ENCODE assay signal across 34 mouse cellular contexts in the genomic region with DNA sequence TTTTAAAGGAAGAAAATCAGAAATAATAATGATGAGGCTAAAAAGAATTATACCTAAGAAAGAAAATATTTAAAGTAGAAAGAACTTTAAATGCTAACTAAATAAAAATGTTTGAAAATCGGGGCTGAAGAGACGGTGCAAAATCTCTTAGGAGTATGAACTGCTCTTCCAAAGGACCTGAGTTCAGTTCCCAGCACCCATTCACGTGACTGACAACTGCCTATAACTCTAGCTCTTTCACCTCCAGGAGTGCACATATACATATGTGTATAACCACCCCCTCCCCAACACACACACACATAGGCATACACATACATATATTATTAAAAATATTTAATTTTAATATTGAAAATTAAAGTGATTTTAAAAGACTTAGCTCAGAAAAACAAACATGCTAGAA.
"Had no signal": no experiment of that assay in that cellular context is flagged by ENCODE, and none has a peak within 500 bp of the region (broad histone marks: within the 10 kb centered on the region; RNA-seq: fewer than 3 reads in every experiment).

No protein-coding gene starts in this region.

- DNase-seq: heart, postnatal 10 days; heart, postnatal 14 days; heart, postnatal 36 days; heart, postnatal 4 days; kidney, adult 11 months; kidney, adult 18-20 months; kidney, adult 2 months; kidney, adult 8-10 months; kidney, adult 9 months; kidney, postnatal 10 days; kidney, postnatal 14 days; kidney, postnatal 25 days; kidney, postnatal 36 days; kidney, postnatal 4 days; layer of hippocampus, adult 9-11 months; layer of hippocampus, postnatal 36 days had no signal

- H3K9me3 ChIP-seq: heart, embryonic 12.5 days; heart, embryonic 13.5 days; heart, embryonic 15.5 days; hindbrain, embryonic 10.5 days; hindbrain, embryonic 12.5 days; hindbrain, embryonic 13.5 days; hindbrain, embryonic 15.5 days; intestine, embryonic 15.5 days; kidney, embryonic 15.5 days had no signal

- H3K4me2 ChIP-seq: heart, embryonic 12.5 days; heart, embryonic 13.5 days; heart, embryonic 15.5 days; hindbrain, embryonic 12.5 days; hindbrain, embryonic 13.5 days; hindbrain, embryonic 14.5 days; hindbrain, embryonic 15.5 days; intestine, embryonic 15.5 days; kidney, embryonic 15.5 days had no signal

- H3K4me3 ChIP-seq: heart, embryonic 12.5 days; heart, embryonic 13.5 days; heart, embryonic 15.5 days; hindbrain, embryonic 10.5 days; hindbrain, embryonic 12.5 days; hindbrain, embryonic 13.5 days; hindbrain, embryonic 15.5 days; intestine, embryonic 15.5 days; kidney, embryonic 15.5 days; layer of hippocampus, adult 2 months; left cerebral cortex, adult 2 months had no signal

- H3K9ac ChIP-seq: heart, embryonic 12.5 days; heart, embryonic 13.5 days; heart, embryonic 15.5 days; hindbrain, embryonic 12.5 days; hindbrain, embryonic 13.5 days; hindbrain, embryonic 14.5 days; hindbrain, embryonic 15.5 days; intestine, embryonic 15.5 days; kidney, embryonic 15.5 days had no signal

- H3K36me3 ChIP-seq: heart, embryonic 12.5 days; heart, embryonic 13.5 days; heart, embryonic 15.5 days; hindbrain, embryonic 10.5 days; hindbrain, embryonic 12.5 days; hindbrain, embryonic 13.5 days; hindbrain, embryonic 15.5 days; intestine, embryonic 15.5 days; kidney, embryonic 15.5 days had no signal

- H3K27ac ChIP-seq: heart, embryonic 13.5 days; heart, embryonic 15.5 days; hindbrain, embryonic 10.5 days; hindbrain, embryonic 12.5 days; hindbrain, embryonic 13.5 days; hindbrain, embryonic 14.5 days; hindbrain, embryonic 15.5 days; hindbrain, postnatal 0 days; intestine, embryonic 15.5 days; kidney, embryonic 15.5 days; kidney, postnatal 0 days; layer of hippocampus, adult 2 months; left cerebral cortex, adult 2 months had no signal

- H3K4me1 ChIP-seq: heart, embryonic 12.5 days; heart, embryonic 13.5 days; heart, embryonic 15.5 days; hindbrain, embryonic 12.5 days; hindbrain, embryonic 13.5 days; hindbrain, embryonic 15.5 days; intestine, embryonic 15.5 days had no signal

- H3K27me3 ChIP-seq: heart, embryonic 12.5 days; heart, embryonic 13.5 days; heart, embryonic 15.5 days; hindbrain, embryonic 12.5 days; hindbrain, embryonic 13.5 days; hindbrain, embryonic 15.5 days; intestine, embryonic 15.5 days; kidney, embryonic 15.5 days had no signal

- ATAC-seq: hindbrain, embryonic 16.5 days; hindbrain, postnatal 0 days; inflammation-experienced regulatory T-cells, adult 6 months; intestine, embryonic 15.5 days; intestine, embryonic 16.5 days; intestine, postnatal 0 days had no signal
